Mouse (Mus musculus) kidney, adult 18-20 months (tissue): ENCODE measurements at regions not wholly inside any gene's neighbourhood (a gene's known extent, or its start where the extent isn't known, plus 50 kb on each side); places are given as distances from the start of the nearest gene placed in this dataset.

Source experiments
- DNase-seq: peaks from one replicate; pipeline ENCODE4 v3.0.0; 2021

DNA sequence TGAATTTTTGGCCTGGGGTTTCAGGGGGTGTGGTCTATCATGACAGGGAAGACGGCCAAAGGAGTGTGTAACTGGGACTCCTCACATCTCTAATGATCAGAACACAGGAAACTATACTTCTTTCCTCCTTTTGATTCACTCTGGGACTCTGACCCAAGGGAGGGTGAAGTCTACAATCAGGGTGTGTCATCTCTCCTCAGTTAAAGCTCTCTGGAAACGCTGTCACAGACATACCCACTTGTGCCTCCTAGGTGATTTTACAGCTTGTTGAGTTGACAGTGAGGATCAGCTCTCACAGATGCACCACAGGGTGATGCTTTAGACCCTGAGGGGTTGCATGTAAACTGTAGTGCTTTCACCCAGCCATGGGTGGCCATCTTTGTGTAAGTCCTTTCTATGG lies 194.9 kb upstream of the Klf4 start:
- DNase-seq = no peak

- DNase-seq = no peak
Measured at GRCm38 (mm10) chr4:55726081-55726480, 193.8 kb upstream of the Klf4 start.

- no peak for DNase-seq
Measured at GRCm38 (mm10) chr4:55724286-55724685, 192.0 kb upstream of the Klf4 start.

DNA sequence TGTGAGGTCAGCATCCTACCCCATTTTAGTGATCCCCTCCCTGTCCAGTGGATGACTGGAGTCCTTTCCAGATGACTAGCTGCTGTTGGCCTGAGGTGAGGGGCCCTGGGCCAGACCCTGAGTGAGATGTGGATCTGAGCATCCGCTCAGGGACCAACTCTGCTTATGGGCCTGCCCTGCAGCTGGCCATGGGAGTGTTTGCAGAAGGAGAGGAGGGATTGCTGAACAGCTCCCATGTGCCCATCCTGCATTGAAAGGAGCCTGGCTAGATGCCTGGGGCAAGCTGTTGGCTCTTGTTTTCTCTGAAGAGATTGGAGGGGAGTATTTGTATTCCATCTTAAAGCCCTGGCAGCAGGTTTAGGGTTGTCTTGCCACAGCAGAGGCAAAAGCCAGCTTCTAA lies 190.9 kb upstream of the Klf4 start:
- no peak for DNase-seq

DNA sequence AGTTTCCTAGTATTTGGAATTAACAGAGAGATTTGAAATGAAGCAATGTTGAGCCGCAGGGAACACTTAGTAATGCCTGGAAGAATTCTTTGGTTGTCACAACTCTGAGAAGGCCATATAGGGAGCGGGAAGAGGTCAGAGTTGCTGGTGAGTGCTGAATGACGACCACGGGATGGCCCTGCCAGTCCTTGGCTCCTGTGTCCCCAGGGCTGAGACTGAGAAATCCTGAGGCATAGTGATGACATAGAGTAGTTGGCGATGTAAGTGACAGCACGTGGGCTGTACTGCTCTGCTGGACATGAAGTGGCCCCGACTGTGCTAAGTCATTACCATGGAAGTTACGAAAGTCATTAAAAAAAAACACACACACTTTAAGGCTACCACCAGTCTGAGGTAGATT lies 190.1 kb upstream of the Klf4 start:
- DNase-seq = no peak

GRCm38 (mm10) chr4:55721834-55722233 lies 189.6 kb upstream of the Klf4 start:
- DNase-seq = peak; percentile 24

- no peak for DNase-seq
Measured at GRCm38 (mm10) chr4:55718438-55718837, 186.2 kb upstream of the Klf4 start.

GRCm38 (mm10) chr4:55716161-55716651 lies 183.9 kb upstream of the Klf4 start:
- DNase-seq = no peak

GRCm38 (mm10) chr4:55711500-55712341 lies 179.5 kb upstream of the Klf4 start:
- DNase-seq = peak; percentile 18

DNA sequence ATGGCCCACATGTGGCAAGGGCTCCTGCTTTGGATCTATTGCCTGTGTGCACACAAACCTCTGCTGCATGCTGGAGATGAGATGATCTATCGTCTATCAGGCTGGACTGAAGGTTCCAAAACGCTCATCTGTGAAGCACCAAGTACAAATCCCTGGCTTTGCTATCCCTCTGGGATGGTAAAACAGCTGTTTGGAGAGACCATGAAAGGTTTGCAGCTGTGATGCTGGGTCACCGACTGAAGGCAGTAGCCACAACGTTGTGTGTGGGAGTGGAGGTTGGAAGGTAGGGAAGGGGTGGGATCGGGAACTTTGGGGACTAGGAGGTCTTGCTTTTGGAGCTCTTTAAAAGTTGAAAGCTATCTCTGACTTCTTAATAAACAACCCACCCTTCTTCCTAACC lies 178.2 kb upstream of the Klf4 start:
- DNase-seq = no peak

DNA sequence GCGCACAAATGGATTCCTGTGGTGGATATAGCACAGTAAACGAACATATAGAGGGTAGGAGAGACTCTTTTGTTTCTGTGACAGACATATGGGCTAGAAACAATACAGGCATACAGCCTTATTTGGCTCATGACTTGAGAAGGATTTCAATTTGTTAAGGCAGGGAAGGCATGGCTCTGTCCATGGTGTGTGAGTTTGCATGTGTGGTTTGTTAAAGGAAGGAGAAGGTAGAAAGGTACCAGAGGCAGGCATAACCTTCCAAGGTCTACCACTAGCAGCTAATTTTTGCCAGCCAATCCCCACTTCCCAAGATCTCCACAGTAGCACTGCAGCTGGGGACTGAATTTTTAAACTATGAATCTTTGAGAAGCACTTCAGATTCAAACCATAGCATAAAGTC lies 176.5 kb upstream of the Klf4 start:
- no peak for DNase-seq

DNA sequence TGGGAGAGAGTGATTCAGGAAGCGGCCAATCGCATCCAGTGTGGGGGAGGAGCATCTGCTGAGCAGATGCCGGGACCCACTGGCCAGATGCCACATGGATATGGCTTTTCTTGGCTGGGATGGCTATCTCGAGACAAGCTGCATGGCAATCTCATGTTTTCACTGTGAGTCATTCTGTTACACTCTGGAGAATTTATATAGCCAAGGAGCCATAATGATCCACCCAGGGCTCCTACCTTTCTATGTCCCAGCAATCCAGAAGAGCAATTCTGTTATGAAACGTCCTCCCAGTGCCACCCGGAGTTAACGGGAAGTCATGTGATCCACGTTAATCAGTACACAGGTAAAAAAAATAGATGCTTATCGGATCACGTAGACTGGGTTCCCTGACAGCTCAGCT lies 175.7 kb upstream of the Klf4 start:
- no peak for DNase-seq

DNA sequence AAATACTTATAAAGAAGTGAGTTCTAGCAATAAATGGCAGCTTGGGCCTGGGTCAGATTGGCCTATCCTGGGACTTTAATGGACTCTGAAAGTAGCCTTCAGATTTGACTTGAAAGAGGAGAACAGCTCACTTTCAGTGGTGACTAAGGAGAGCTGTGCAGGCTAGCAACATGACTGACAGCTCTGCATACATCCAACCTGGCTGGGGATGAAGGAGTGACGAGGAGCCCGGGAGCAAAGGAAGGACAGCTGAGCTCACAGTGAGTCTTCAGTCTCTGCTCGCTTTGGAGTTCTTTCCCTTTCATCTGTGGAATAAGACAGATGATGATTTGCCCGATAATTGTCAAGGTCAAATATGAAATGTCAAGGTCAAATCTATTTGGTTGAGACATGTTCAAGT lies 172.7 kb upstream of the Klf4 start:
- no peak for DNase-seq

GRCm38 (mm10) chr4:55703346-55703916 lies 171.2 kb upstream of the Klf4 start:
- DNase-seq = no peak

- no peak for DNase-seq
Measured at GRCm38 (mm10) chr4:55701334-55701733, 169.1 kb upstream of the Klf4 start.

DNA sequence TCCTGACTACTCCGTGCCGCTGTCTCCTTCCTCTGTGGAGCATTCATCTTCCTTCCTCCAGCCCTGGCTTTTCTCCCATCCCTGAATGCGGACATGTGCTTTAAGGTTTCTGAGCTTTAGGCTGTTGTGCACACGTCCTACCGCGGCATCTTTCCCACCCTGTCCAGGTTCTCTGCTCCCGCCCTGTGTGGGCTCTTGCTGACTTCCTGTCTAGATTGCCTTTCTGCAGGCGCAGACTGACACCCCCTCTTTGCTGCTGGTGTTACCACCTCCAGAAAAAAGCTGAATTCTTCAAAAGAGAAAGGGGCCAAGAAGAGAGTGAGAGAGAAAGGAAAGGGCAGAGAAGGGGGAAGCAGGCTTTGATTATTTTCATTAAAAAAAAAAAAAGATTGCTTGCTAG lies 167.7 kb upstream of the Klf4 start:
- DNase-seq = no peak

DNA sequence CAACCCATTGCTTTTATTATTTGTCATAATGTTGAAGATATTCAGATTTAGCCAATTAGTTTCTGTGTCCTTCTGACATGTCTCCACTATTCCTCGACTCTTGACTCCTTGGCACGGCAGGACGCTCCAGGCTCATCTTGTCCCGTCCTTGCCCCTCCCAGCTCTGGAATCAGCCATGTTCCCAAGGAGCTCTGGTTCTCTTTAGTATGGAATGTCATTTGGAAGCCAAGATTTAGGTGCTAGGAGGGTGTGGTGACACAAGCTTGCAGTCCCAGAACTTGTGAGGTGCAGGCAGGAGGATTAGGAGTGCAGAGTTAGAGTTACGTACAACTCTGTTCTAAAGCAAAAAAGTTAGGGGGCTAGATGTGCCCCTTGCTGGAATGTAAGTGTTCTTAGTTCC lies 166.9 kb upstream of the Klf4 start:
- no peak for DNase-seq

DNA sequence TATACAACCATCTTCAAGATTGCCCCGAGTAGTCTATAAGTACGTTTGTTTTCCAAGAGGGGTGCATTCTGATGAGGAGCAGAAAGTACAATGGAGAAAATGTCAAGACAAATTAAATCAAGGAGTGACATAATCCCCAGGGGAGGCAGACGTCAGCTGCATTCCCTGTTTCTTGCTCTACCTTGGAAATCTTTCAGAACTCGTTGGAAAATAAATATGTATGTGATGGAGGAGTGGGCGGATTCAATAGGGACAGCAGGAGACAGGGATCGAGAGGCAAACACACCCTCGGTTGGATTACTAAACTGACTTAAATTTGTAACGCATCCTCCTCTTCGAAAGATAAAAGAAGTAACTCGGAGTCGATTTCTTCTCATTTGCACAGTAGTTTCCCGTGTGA lies 164.8 kb upstream of the Klf4 start:
- no peak for DNase-seq

DNA sequence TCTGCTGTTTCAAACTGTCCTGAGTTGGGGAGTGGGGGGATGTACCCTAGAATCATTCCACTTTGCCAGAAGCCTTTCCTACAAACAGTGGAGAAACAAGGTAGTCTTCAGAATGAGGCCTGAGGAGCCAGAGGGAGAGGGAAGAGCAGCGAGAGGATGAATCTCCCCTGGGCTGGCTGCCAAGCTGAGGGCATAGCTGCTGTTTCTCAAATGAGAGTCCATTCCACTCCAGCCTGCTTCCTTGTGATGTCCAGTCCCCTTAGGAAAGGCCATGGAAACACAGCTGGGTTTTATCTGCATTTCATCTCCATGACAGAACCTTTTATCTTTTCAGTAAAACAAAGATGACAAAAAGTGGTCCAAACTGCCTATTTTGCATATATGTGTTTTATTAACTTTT lies 164.2 kb upstream of the Klf4 start:
- no peak for DNase-seq

DNA sequence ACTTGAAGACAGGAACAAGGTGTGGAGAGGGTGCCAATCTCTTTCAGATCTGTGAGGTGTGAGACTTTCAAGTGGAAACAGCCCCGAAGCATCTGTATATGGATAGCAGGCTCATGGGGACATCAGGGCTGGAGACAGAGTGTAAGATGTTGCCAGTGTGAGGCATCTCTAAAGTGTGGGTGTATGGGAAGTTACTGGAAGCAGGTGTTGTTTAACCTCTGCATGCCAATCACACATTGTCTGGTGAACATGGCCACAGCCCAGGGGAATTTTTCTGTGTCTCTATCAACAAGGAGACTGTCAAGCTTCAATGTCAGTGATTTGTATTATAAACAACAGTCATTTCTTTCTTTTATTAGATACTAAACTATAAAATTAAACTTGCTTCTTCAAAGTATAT lies 163.0 kb upstream of the Klf4 start:
- no peak for DNase-seq

DNA sequence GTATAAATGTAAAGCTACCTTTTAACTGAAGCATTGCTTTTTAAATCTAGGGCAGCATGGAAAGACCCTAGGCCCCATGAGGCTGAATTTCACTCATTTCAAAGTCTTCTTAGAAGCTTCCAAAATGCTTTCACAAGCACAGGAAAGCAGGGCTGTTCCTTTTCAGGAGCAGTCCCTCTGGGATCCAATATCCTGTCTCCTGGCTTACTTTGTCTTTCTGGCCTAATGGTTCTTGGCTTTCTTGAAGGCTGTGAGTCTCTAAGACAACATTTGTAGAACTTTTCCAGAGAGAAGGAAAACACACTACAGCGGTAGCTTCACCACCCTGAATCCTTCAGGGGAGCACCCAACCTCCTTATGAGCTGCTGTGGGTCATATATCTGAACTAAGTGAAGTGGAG lies 157.2 kb upstream of the Klf4 start:
- no peak for DNase-seq

GRCm38 (mm10) chr4:55686771-55687170 lies 154.5 kb upstream of the Klf4 start:
- no peak for DNase-seq

GRCm38 (mm10) chr4:55672288-55672687 lies 140.0 kb upstream of the Klf4 start:
- peak; percentile 36 for DNase-seq

DNA sequence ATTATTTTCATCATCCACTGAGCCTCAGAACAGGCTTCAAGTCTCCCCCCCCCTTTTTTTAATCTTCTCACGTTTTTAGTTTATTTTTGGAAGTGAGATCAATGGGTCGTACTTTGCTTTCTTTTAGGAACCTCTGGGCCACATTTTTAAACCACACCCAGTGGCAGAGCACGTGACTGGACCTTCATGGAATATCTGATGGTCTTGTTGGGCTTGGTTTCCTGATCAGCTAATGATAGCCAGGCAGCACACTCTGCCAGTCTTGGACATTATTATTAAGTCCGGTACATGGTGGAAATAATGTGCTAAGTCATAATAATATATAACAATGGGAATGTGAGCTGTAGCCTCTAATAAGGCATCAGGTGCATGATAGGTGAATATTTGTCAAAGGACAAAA lies 138.0 kb upstream of the Klf4 start:
- DNase-seq = no peak

- DNase-seq = no peak
Measured at GRCm38 (mm10) chr4:55664822-55665221, 132.6 kb upstream of the Klf4 start.
